Mouse (Mus musculus) myocyte (in vitro differentiated cells): ENCODE results near the gene Elk3. TPM values are rescaled to one million over a fixed set of nuclear protein-coding genes. Genes with fewer than 3 reads are reported as not detected.

Experiments used
- H3K27me3 ChIP-seq: one replicate; pipeline ENCODE4 v1.6.1; 2011; ENCODE audit not compliant: control insufficient read depth, insufficient read depth, insufficient read length
- H3K36me3 ChIP-seq: one replicate; pipeline ENCODE4 v1.6.1; 2011; ENCODE audit not compliant: control insufficient read depth, insufficient read depth
- H3K4me2 ChIP-seq: one replicate; pipeline ENCODE4 v1.6.1; 2011; ENCODE audit warnings: low read depth, control low read depth
- H3K4me3 ChIP-seq: one replicate; pipeline ENCODE4 v1.5.1; 2011; ENCODE audit warnings: mild to moderate bottlenecking, control low read depth, moderate library complexity
- H3K79me2 ChIP-seq: one replicate; pipeline ENCODE4 v1.6.1; 2011; ENCODE audit not compliant: control insufficient read depth, insufficient read depth
- H3ac ChIP-seq: one replicate; pipeline ENCODE4 v1.6.1; 2011; ENCODE audit not compliant: control insufficient read depth, insufficient read length
- CEBPB ChIP-seq: IDR thresholded peaks from 2 replicates; pipeline ENCODE4 v1.6.1; 2011; ENCODE audit warnings: mild to moderate bottlenecking, moderate library complexity; ENCODE audit not compliant: poor library complexity, insufficient read depth, severe bottlenecking
- E2F4 ChIP-seq: IDR thresholded peaks from one replicate; pipeline ENCODE4 v1.6.1; 2011; ENCODE audit warnings: mild to moderate bottlenecking, control low read depth, moderate library complexity; ENCODE audit not compliant: insufficient read depth
- MAX ChIP-seq: IDR thresholded peaks from one replicate; pipeline ENCODE4 v1.6.1; 2011; ENCODE audit warnings: low read depth, mild to moderate bottlenecking, control low read depth
- MYOD1 ChIP-seq, 3 experiments: IDR thresholded peaks; one replicate each; pipeline ENCODE4 v1.6.1; 2011; ENCODE audit warnings: control low read depth in 2 of 3, low read depth in 2 of 3, mild to moderate bottlenecking in 2 of 3, moderate library complexity in 1 of 3; ENCODE audit not compliant: insufficient read length in 2 of 3, control insufficient read depth in 1 of 3
- MYOG ChIP-seq, 3 experiments: IDR thresholded peaks; one replicate each; pipeline ENCODE4 v1.6.1; 2011; ENCODE audit warnings: control low read depth in 2 of 3, low read depth in 2 of 3, mild to moderate bottlenecking in 2 of 3; ENCODE audit not compliant: insufficient read length in 2 of 3, control insufficient read depth in 1 of 3, insufficient read depth in 1 of 3
- POLR2A ChIP-seq: IDR thresholded peaks from one replicate; pipeline ENCODE4 v1.6.1; 2011; ENCODE audit warnings: low read depth, mild to moderate bottlenecking, control low read depth, moderate library complexity; ENCODE audit not compliant: insufficient read length
- POLR2AphosphoS2 ChIP-seq: IDR thresholded peaks from one replicate; pipeline ENCODE4 v1.6.1; 2011; ENCODE audit warnings: low read depth, control low read depth; ENCODE audit not compliant: insufficient read length
- REST ChIP-seq: IDR thresholded peaks from one replicate; pipeline ENCODE4 v1.6.1; 2011; ENCODE audit warnings: mild to moderate bottlenecking, control low read depth, moderate library complexity; ENCODE audit not compliant: insufficient read depth, insufficient read length
- SRF ChIP-seq: IDR thresholded peaks from one replicate; pipeline ENCODE4 v1.6.1; 2011; ENCODE audit warnings: low read depth; ENCODE audit not compliant: control insufficient read depth, insufficient read length
- TCF12 ChIP-seq: IDR thresholded peaks from one replicate; pipeline ENCODE4 v1.6.1; 2011; ENCODE audit warnings: mild to moderate bottlenecking, control low read depth; ENCODE audit not compliant: poor library complexity, insufficient read depth, severe bottlenecking
- TCF3 ChIP-seq: IDR thresholded peaks from one replicate; pipeline ENCODE4 v1.6.1; 2011; ENCODE audit warnings: low read depth, control low read depth; ENCODE audit not compliant: insufficient read length
- USF1 ChIP-seq: IDR thresholded peaks from one replicate; pipeline ENCODE4 v1.6.1; 2011; ENCODE audit warnings: low read depth, mild to moderate bottlenecking, control low read depth, moderate library complexity
- polyA plus RNA-seq: library from polyadenylated mRNA; unstranded; fragments of >200 nt; fragmentation: generic; extraction: Trizol; gene quantifications from one replicate; pipeline ENCODE4 v1.2.1, GENCODE M21; 2012; ENCODE audit warnings: missing spikeins

Gene Elk3
- polyA plus RNA-seq, 1 experiment, result 28.4 TPM

- Histone ChIP-seq H3K79me2 (no peaks in the 10 kb centered on the region), H3ac (no peak overlapping the region), H3K27me3 (no peaks in the 10 kb centered on the region), H3K36me3 (peaks cover 13% of the 10 kb centered on the region), H3K4me2 (no peak overlapping the region), H3K4me3 (no peak overlapping the region)
- TF ChIP-seq TCF3, result no peak
- TF ChIP-seq POLR2AphosphoS2, result peak; percentile 25
Observed at GRCm38 (mm10) chr10:93259826-93260225, 51.1 kb downstream of the Elk3 start.

- TF ChIP-seq TCF12 (no peak), MYOD1 (IDR thresholded peaks at IDR 0.05; ENCODE audit: control insufficient read depth in 1 of 3, insufficient read length in 2 of 3, low read depth in 2 of 3) (no peak), CEBPB (no peak), TCF3 (no peak), REST (no peak), MAX (no peak), USF1 (no peak), E2F4 (no peak)
- H3K36me3 ChIP-seq, result peaks cover 15% of the 10 kb centered on the region
Observed at GRCm38 (mm10) chr10:93255294-93255693, 55.6 kb downstream of the Elk3 start.

GRCm38 (mm10) chr10:93253156-93253555, 57.8 kb downstream of the Elk3 start:
- TF ChIP-seq POLR2A, result no peak
- TF ChIP-seq TCF12, result no peak
- no peak overlapping the region for H3ac ChIP-seq
- H3K79me2 ChIP-seq, result no peaks in the 10 kb centered on the region
- H3K4me3 ChIP-seq, result no peak overlapping the region
- H3K36me3 ChIP-seq, result peaks cover 27% of the 10 kb centered on the region
- no peaks in the 10 kb centered on the region for H3K27me3 ChIP-seq
- no peak overlapping the region for H3K4me2 ChIP-seq

More at GRCm38 (mm10) chr10:93255294-93255693, 55.6 kb downstream of the Elk3 start:
- H3K79me2 ChIP-seq, result no peaks in the 10 kb centered on the region
- no peaks in the 10 kb centered on the region for H3K27me3 ChIP-seq
- H3K4me2 ChIP-seq, result no peak overlapping the region
- H3K4me3 ChIP-seq, result no peak overlapping the region
- H3ac ChIP-seq, result no peak overlapping the region

- peaks cover 28% of the 10 kb centered on the region for H3K36me3 ChIP-seq
- TF ChIP-seq CEBPB (no peak), MYOG (IDR thresholded peaks at IDR 0.05; ENCODE audit: control insufficient read depth in 1 of 3, insufficient read depth in 1 of 3, insufficient read length in 2 of 3, low read depth in 2 of 3) (no peak), MYOD1 (IDR thresholded peaks at IDR 0.05; ENCODE audit: control insufficient read depth in 1 of 3, insufficient read length in 2 of 3, low read depth in 2 of 3) (no peak), SRF (no peak), E2F4 (no peak), USF1 (no peak), TCF3 (no peak), TCF12 (no peak), POLR2A (no peak), REST (no peak), POLR2AphosphoS2 (no peak), MAX (no peak)
- H3K4me2 ChIP-seq, result no peak overlapping the region
- H3K4me3 ChIP-seq, result no peak overlapping the region
- no peak overlapping the region for H3ac ChIP-seq
- H3K27me3 ChIP-seq, result no peaks in the 10 kb centered on the region
- H3K79me2 ChIP-seq, result no peaks in the 10 kb centered on the region
Observed at GRCm38 (mm10) chr10:93252661-93253060, 58.3 kb downstream of the Elk3 start.

- Histone ChIP-seq H3K36me3 (peaks cover 24% of the 10 kb centered on the region), H3ac (no peak overlapping the region), H3K4me3 (no peak overlapping the region), H3K27me3 (no peaks in the 10 kb centered on the region), H3K4me2 (no peak overlapping the region), H3K79me2 (no peaks in the 10 kb centered on the region)
- TF ChIP-seq CEBPB, result no peak
- no peak for TF ChIP-seq E2F4
- TF ChIP-seq POLR2A, result no peak
- TF ChIP-seq MYOG (IDR thresholded peaks at IDR 0.05; ENCODE audit: control insufficient read depth in 1 of 3, insufficient read depth in 1 of 3, insufficient read length in 2 of 3, low read depth in 2 of 3), result no peak
- no peak for TF ChIP-seq REST
- no peak for TF ChIP-seq USF1
- TF ChIP-seq MAX, result no peak
- no peak for TF ChIP-seq TCF3
- no peak for TF ChIP-seq TCF12
- TF ChIP-seq POLR2AphosphoS2, result no peak
- no peak for TF ChIP-seq MYOD1 (IDR thresholded peaks at IDR 0.05; ENCODE audit: control insufficient read depth in 1 of 3, insufficient read length in 2 of 3, low read depth in 2 of 3)
Observed at GRCm38 (mm10) chr10:93251426-93251825, 59.5 kb downstream of the Elk3 start.
